Mouse (Mus musculus): ENCODE measurements around the gene Gm17490. TPM values are rescaled to one million over a fixed set of nuclear protein-coding genes. Genes with fewer than 3 reads are reported as not detected.
A peak's percentile ranks its signal among the peaks of the same experiment; 100 is the strongest.
"Not testable (repeated sequence)": the region's sequence is repeated elsewhere in the genome, so short reads cannot be mapped to it uniquely, and the experiment has no call there.

Gm17490 gene
- total RNA-seq, 2 experiments from 2014 or later, result not detected

- intact Hi-C loops (cut with DNase I), result no loop called here
- DNase-seq, result no peak
Measured at GRCm38 (mm10) chr2:11635471-11636137, 9.5 kb upstream of the Gm17490 start.

DNA sequence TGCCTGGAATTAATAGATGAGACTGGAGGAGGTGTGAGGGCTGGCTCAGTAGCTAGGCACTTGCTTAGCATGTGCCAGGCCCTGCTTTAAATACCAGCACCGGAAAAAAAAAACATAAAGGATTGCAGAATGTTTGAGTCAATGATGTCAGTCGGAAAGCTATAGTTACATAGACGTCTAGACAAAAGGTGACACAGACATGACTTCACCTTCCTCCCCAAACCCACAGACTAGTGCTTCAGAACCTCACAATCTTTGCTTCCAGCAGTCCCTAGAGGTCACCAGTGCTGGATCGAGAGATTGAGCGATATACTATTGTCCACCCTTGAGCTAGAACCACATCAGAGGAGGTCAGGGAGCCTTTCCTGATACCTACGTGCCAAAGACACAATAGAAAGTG, 9.0 kb upstream of the Gm17490 start:
- intact Hi-C loops (cut with DNase I), result no loop called here

GRCm38 (mm10) chr2:11623726-11624125, 2.3 kb downstream of the Gm17490 start:
- no peak for DNase-seq
- intact Hi-C loops (cut with DNase I), result no loop called here

More for the DNA sequence above, 9.0 kb upstream of the Gm17490 start:
- no peak for DNase-seq

- no peak for DNase-seq
- intact Hi-C loops (cut with DNase I), result no loop called here
Measured at GRCm38 (mm10) chr2:11623173-11623572, 2.9 kb downstream of the Gm17490 start.

GRCm38 (mm10) chr2:11619598-11619997, 6.5 kb downstream of the Gm17490 start:
- DNase-seq, result no peak
- intact Hi-C loops (cut with DNase I), result no loop called here

DNA sequence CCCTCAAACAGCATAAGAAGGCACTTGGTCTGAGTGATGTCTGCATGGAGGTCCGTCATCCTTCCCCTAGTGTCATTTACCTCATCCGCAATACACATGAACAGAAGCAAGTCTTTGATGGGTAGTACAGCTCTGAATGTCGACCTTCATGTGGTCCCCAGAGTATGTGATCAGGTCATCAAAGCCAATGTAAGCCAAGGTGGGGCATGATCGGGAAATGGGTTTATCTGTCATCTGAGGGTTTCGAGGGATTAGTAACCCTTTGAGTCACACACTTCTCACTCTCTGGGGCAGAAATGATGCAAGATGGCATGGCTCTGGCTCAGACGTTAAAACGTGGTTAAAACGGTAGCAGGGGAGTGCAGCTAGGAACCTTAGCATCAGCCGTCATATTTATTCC, 9.2 kb downstream of the Gm17490 start:
- intact Hi-C loops (cut with DNase I), result no loop called here
- no peak for DNase-seq

- intact Hi-C loops (cut with DNase I); DNase-seq: not testable (repeated sequence)
Measured at GRCm38 (mm10) chr2:11612939-11613338, 13.1 kb downstream of the Gm17490 start.

- intact Hi-C loops (cut with DNase I); DNase-seq: not testable (repeated sequence)
Measured at GRCm38 (mm10) chr2:11606718-11607117, 19.3 kb downstream of the Gm17490 start.

GRCm38 (mm10) chr2:11604911-11605310, 21.2 kb downstream of the Gm17490 start:
- intact Hi-C loops (cut with DNase I), result loop anchor here (5.0 kb wide), 3 partner anchors 58 to 172 kb away; partner anchors contain the start of genes Ankrd16, Fbh1 and Il15ra
- no peak for DNase-seq

- intact Hi-C loops (cut with DNase I), result loop anchor here (5.0 kb wide), 3 partner anchors 57 to 173 kb away; partner anchors contain the start of genes Ankrd16, Fbh1 and Il15ra
Measured at GRCm38 (mm10) chr2:11604053-11604452, 22.0 kb downstream of the Gm17490 start, which contains the start of gene Rbm17. Gene Rbm17 (minus strand): TSS chr2:11604153.

DNA sequence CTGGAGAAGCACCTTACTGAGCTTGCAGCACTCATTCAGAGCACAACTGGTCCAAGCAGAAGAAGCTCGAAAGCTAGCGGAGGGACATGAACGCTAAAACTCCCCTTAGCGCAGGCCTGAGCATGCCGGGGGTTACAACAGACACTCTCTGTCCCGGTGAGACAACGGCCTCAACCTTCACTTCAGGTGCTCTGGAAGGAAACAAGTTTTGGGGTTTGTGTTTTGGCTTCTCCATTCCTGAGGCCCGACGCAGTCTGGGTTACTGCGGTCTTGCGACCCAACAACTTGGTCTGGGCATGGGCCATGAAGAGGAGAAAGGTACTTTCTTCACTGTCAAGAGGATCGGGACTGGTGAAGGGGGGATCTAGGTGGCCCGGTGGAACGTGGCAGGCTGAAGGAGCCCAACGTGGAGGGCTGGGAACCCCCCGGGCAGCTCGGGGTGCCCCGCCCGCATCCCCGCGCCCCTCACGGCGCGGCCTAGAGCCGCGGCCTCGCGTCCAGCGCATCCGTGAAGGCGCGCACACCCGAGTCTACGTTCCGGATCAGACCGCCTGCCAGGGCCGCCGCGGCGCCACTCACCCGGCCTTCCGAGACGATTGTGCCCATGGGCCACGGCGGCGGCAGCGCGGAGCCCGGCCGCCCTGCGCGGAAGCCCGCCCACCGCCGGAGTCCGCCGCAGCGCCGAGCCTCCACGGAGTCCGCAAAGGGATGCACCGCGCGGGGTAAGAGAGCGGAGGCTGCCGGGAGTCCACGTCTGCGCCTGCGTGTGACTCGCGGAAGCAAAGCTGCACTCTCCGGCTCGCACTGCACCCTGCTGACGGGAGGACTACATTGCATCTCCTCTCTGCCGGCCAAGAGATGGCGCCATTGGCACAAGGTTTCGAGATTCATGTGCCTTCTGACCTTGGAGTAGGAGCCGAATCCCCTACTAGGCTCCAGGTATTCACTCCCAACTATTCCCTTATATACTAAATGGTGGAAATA, 23.3 kb downstream of the Gm17490 start:
- peak; percentile 95 to 97 for DNase-seq
- intact Hi-C loops (cut with DNase I), result loop anchor here (2.0 to 5.0 kb wide), 4 partner anchors 55 to 175 kb away; partner anchors contain the start of genes Ankrd16, Fbh1 and Il15ra

More at GRCm38 (mm10) chr2:11604053-11604452, 22.0 kb downstream of the Gm17490 start, which contains the start of gene Rbm17:
- DNase-seq, result no peak

DNA sequence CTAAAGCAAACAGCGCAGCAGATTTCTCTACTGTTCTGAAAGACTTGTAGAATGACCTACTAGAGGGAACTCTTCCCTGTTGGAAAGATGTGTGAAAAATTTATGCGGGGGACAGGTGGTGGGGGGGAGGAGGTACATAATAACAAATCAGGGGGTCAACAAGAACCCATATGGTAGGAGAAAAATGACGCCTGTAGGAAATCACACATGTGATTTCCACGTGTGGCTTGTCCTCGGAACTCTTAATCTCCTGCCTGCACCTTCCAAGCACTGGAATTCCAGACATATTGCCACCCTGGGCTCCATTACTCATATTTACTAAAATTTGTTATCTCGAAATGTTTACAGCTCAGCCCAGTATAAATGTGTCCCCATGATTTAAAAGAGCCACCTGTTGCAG, 24.3 kb downstream of the Gm17490 start:
- intact Hi-C loops (cut with DNase I), result loop anchor here (2.0 to 5.0 kb wide), 4 partner anchors 54 to 176 kb away; partner anchors contain the start of genes Ankrd16, Fbh1 and Il15ra
- no peak for DNase-seq

DNA sequence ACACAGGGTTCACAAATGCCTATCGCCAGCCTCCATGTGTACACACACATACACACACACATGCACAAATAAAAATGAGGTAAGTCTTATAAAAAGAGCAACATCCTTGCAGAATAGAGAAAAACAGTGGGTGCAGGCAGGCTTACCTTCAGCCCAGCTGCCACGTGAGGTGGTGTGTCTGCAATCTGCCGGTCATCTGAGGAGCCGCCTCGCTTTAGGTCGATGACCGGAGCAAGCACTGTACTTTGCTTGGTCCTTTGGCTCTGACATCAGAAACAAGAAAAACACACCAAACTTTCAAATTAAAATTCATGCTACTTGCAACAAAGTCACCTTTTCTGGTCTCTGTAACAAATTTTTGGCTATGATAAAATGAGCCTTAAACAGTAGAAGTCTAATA, 28.2 kb downstream of the Gm17490 start:
- DNase-seq, result no peak
- intact Hi-C loops (cut with DNase I), result no loop called here

- intact Hi-C loops (cut with DNase I), result no loop called here
Measured at GRCm38 (mm10) chr2:11596690-11597089, 29.4 kb downstream of the Gm17490 start.

GRCm38 (mm10) chr2:11587996-11588395, 38.1 kb downstream of the Gm17490 start:
- intact Hi-C loops (cut with DNase I), result no loop called here
- DNase-seq, result no peak

More at GRCm38 (mm10) chr2:11596690-11597089, 29.4 kb downstream of the Gm17490 start:
- DNase-seq, result no peak

DNA sequence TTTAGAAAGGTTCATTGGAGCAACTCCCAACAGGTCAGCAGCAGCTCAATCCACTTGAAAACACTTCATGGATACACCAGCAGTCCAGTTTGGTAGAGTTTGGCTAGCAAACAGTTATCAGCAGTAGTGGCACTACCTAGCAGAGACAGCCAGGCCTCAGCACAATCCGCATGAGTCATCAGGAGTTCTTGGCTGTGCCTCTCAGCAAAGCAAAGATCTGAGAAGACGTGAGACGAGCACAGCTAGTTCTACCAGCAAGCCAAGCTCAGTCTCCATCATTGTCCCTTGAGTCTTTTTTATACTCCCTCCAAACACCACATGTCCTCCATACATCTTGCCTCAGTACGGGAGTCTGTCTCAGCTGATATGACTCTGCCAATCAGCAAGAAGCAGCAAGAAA, 46.7 kb downstream of the Gm17490 start:
- DNase-seq, result no peak
- intact Hi-C loops (cut with DNase I), result no loop called here

DNA sequence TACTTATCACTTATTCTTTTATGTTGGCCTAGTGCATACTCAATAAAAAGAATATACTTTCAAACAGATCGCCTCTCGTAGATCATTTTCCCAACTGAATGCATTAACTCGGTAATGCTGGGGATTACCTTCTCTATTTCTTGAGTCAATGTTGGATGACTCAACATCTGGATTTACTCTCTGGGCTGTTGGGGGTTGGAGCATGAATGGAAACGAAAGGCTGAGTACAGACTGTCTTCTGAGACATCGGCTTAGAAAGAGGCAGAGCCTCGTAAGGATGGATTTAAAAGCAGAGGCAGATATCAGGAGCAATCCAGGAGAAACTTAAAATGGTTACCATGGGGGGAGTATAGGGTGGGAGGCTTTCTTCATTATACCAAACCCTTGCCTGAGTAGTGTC, 47.9 kb downstream of the Gm17490 start:
- no peak for DNase-seq
- intact Hi-C loops (cut with DNase I), result no loop called here
